Mouse (Mus musculus) C2C12 (cell line): Measurements from ENCODE around the gene Stat5b.

Experiments used
- CTCF ChIP-seq: IDR thresholded peaks from one replicate; pipeline ENCODE4 v1.5.1; 2011; ENCODE audit not compliant: control insufficient read depth, insufficient read depth, insufficient read length
- MAX ChIP-seq: IDR thresholded peaks from one replicate; pipeline ENCODE4 v1.6.1; 2011; ENCODE audit warnings: mild to moderate bottlenecking, control low read depth

DNA sequence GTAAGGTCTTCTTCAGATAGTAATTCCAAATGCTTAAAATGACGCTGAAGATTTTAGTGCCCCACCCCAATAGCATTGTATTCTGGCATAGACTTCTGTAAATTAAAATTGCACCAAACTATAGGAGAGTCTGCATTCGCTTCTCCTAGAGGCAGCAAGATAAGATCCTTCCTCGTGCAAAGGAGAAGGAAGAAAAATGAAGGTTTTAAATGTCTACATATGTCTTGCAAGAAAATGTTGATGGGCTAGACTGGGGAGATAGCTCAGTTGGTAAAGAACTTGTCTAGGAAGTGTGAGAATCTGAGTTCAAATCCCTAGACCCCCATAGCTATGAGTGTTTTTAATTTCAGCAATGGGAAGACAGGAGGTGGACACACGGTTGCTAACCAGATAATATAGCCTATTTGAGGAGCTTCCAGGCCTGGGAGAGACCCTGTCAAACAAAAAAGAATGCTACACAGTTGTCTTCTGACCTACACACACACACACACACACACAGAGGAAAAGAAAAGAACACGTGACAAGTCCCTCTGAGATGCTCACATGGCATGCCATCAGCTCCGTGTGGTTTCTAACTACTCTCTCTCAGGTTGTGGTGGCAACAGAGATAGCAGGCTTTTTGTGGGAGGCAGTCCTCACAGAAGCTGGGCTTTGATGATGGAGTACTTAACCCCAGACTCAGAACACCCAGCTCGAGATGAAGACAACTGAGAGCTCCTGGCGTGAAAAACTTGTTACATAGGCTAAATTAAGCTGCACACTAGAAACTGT, 26.8 kb downstream of the Stat5b start:
- no peak for TF ChIP-seq MAX
- no peak for TF ChIP-seq CTCF
